Mouse (Mus musculus): Measurements from ENCODE around the gene Rom1. TPM values are rescaled to one million over a fixed set of nuclear protein-coding genes. Genes with fewer than 3 reads are reported as not detected.

Rom1 gene
- polyA plus RNA-seq, 1 experiment = 8.2 TPM

DNA sequence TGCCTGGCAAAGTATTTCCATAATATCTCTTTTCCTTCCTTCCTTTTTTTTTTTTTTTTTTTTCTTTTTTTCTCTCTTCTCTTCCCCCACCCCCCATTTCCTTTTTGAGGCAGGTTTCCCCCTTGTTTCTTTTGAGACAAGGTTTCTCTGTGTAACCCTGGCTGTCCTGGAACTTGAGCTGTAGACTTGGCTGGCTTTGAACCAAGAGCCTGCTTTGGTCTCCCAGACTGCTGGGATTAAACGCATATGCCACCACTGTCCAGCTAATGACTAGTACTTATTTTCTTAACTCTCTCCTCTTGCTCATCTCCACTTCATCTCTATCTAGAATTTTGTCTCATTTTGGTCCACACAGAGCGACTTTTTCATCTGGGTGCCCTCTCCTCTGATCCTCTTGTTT is 13.9 kb upstream of the Rom1 start:
- no peaks in the 10 kb centered on the region for H3K27me3 ChIP-seq (replicated peaks)
- H3K4me1 ChIP-seq = peaks cover 61% of the 10 kb centered on the region
- no peaks in the 10 kb centered on the region for H3K9me3 ChIP-seq
- peak overlapping the region; percentile 99 for H3K4me3 ChIP-seq (replicated peaks)
- TF ChIP-seq GATA1 (IDR thresholded peaks at IDR 0.05; ENCODE audit: borderline replicate concordance, low read length) (no peak), FLI1 (IDR thresholded peaks at IDR 0.05; ENCODE audit: low read length) (no peak)
- H3K36me3 ChIP-seq (replicated peaks; ENCODE audit: low read length) = peaks cover 75% of the 10 kb centered on the region

DNA sequence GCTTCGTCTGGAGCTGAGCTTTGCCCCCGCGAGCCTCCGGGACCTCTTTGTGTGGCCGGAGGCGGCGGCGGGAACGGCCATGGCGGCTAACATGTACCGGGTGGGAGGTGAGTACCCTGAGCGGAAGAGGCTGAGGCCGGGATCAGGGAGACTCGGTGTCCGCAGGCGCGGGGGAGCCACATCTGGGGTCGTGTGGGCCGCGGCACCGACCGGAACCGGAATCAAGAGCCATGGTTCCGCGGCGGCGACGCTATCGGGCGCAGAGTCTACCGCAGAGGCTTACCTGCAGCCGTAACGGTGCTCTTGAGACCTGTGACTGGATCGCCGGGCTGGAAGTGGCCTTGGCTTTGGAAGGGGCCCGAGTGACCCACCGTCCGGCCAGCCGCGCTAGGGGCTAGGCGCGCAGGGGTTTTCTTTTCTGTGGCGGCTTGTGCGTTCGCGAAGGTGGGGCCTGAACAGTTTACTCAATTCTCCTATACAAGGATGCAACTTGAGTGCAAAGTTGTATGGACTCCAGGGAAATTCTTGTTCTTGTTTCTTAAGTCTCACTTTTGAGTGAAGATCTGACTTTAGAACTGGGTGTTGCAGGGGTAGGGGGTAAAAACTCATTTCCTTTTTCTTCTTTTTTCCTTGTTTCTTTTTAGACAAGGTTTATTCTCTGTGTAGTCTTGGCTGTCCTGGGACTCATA is 13.3 kb upstream of the Rom1 start:
- Histone ChIP-seq H3K9me3 (no peaks in the 10 kb centered on the region), H3K36me3 (replicated peaks; ENCODE audit: low read length) (peaks cover 74% of the 10 kb centered on the region), H3K4me1 (peaks cover 63% of the 10 kb centered on the region), H3K4me3 (replicated peaks) (peak overlapping the region; percentile 99), H3K27me3 (replicated peaks) (no peaks in the 10 kb centered on the region)
- TF ChIP-seq FLI1 (IDR thresholded peaks at IDR 0.05; ENCODE audit: low read length) (no peak), GATA1 (IDR thresholded peaks at IDR 0.05; ENCODE audit: borderline replicate concordance, low read length) (no peak)

DNA sequence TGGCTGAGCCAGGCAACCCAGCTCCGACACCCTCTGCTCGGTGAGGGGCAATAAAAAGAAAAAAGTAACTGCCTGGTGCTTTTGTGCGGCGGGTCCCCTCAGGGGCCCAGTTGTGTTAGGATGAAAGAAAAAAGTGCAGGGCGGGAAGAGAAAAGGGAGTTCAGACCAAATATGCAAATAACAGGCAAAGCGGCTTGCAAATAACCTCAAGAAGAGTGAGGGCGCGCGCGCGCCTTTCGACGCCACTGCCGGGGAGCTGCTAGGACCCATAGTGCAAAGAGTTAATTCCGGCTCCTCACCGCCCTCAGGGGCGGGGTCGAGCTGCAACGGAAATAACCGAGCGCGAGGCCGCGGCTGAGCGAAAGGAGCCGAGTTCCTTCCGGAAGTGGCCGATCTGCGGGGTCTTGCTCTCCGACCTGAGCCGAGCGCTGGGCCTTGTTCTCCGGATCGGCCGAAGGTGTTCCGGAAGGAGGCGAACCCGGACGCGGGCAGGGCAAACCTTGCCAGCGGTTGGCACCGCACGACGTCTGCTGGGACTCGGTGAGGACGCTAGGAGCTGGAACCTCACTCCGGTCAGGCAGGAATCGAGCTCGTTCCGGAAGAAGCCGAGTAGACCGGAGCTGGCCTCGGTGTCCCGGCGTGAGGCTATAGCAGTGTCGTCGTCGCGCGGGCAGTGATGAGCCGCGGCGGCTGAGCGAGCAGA is 12.5 kb upstream of the Rom1 start, which contains the start of gene Mta2:
Gene Mta2, plus strand, starts transcription at position 361 of the 703 bp plus-strand sequence.
- no peaks in the 10 kb centered on the region for H3K27me3 ChIP-seq (replicated peaks)
- TF ChIP-seq GATA1 (IDR thresholded peaks at IDR 0.05; ENCODE audit: borderline replicate concordance, low read length) = no peak
- peak; percentile 63; the same call in 1 of the 2 replicates for TF ChIP-seq FLI1 (IDR thresholded peaks at IDR 0.05; ENCODE audit: low read length)
- H3K4me3 ChIP-seq (replicated peaks) = peak within 1 kb of the TSS; percentile 99
- H3K4me1 ChIP-seq = peaks cover 64% of the 10 kb centered on the region
- H3K36me3 ChIP-seq (replicated peaks; ENCODE audit: low read length) = peaks cover 75% of the 10 kb centered on the region
- H3K9me3 ChIP-seq = no peaks in the 10 kb centered on the region

DNA sequence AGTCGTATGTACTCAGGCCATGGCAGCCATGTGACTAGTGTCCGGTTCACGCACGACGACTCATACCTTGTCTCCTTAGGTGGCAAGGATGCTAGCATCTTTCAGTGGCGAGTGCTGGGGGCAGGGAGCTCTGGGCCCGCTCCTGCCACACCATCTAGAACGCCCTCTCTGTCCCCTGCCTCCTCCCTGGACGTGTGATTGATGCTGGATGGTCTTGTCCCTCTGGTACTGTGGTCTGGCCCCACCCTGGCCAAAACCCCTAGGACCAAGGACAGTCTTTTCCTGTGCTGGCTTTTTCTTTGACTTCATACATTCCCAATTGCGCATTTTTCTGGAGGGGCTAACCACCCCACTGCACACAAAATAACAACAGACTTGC is 12.0 kb upstream of the Rom1 start:
- H3K36me3 ChIP-seq (replicated peaks; ENCODE audit: low read length) = peaks cover 75% of the 10 kb centered on the region

DNA sequence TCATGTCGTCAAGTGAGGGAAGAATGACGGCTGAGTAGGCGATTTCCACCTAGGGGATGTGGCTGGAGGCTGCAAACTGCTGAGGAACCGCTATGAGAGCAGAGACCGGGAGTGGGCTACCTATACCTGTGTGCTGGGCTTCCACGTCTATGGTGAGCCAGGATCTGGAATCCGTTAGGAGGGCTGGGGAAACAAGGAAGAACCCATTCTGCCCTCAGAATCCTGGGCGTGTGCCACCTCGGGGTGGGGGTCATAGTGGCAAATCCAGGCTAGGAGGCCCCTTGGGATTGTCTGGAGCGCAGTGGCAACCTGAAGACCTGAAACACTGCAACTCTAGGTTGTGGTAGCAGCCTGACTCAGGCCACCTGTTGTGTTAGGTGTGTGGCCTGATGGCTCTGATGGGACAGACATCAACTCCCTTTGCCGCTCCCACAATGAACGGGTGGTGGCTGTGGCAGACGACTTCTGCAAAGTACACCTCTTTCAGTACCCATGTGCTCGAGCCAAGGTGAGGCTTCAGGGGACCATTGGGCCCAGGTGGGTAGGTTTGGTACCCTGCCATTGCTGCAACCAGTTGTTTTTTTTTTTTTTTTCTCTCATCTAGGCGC is 11.5 kb upstream of the Rom1 start:
- Histone ChIP-seq H3K4me3 (replicated peaks) (peak overlapping the region; percentile 99), H3K27me3 (replicated peaks) (no peaks in the 10 kb centered on the region), H3K36me3 (replicated peaks; ENCODE audit: low read length) (peaks cover 75% of the 10 kb centered on the region), H3K4me1 (peaks cover 58% of the 10 kb centered on the region), H3K9me3 (no peaks in the 10 kb centered on the region)
- no peak for TF ChIP-seq GATA1 (IDR thresholded peaks at IDR 0.05; ENCODE audit: borderline replicate concordance, low read length)
- TF ChIP-seq FLI1 (IDR thresholded peaks at IDR 0.05; ENCODE audit: low read length) = no peak

More for the DNA sequence above, 12.0 kb upstream of the Rom1 start:
- Histone ChIP-seq H3K9me3 (no peaks in the 10 kb centered on the region), H3K27me3 (replicated peaks) (no peaks in the 10 kb centered on the region), H3K4me1 (peaks cover 63% of the 10 kb centered on the region), H3K4me3 (replicated peaks) (peak overlapping the region; percentile 99)
- no peak for TF ChIP-seq FLI1 (IDR thresholded peaks at IDR 0.05; ENCODE audit: low read length)
- no peak for TF ChIP-seq GATA1 (IDR thresholded peaks at IDR 0.05; ENCODE audit: borderline replicate concordance, low read length)

DNA sequence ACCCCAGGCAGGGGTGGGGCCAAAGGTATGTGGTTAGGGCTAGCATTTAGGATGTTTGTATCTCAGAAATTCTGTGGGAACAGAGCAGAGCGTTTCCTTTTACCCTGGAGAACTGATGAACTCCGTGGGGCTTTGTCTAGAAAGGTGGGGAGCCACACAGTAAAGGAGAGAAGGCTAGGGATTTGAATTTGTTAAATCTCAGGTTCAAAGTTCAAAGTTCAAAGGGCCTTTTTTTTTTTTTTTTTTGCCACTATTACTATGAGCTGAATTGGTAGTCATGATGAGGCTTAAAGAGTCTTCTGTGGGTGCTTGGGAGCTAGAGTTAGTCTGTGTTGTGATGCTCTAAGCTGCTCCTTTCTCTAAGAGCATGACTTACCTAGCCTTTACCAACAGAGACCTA is 7.6 kb upstream of the Rom1 start:
- Histone ChIP-seq H3K4me1 (peaks cover 37% of the 10 kb centered on the region), H3K4me3 (replicated peaks) (no peak overlapping the region), H3K9me3 (no peaks in the 10 kb centered on the region), H3K27me3 (replicated peaks) (no peaks in the 10 kb centered on the region), H3K36me3 (replicated peaks; ENCODE audit: low read length) (peaks cover 87% of the 10 kb centered on the region)
- no peak for TF ChIP-seq FLI1 (IDR thresholded peaks at IDR 0.05; ENCODE audit: low read length)
- no peak for TF ChIP-seq GATA1 (IDR thresholded peaks at IDR 0.05; ENCODE audit: borderline replicate concordance, low read length)

DNA sequence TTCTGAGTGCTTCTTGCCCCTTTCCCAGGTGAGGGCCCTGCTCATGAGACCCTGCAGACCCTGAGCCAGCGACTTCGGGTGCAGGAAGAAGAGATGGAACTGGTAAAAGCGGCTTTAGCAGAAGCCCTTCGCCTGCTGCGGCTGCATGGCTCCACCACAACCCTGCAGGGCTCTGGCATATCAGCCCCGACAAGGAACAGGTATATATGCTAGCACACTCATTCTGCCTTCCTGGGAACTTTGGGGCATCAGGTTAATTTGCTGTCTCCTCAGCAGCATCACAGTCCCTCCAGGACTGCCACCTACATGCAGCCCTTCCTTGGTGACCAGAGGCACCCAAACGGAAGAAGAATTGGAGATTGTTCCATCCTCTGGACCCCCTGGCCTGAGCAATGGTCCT is 1.6 kb upstream of the Rom1 start:
- H3K27me3 ChIP-seq (replicated peaks) = no peaks in the 10 kb centered on the region
- peak overlapping the region; percentile 97 for H3K4me3 ChIP-seq (replicated peaks)
- H3K4me1 ChIP-seq = peaks cover 42% of the 10 kb centered on the region
- H3K9me3 ChIP-seq = no peaks in the 10 kb centered on the region
- TF ChIP-seq FLI1 (IDR thresholded peaks at IDR 0.05; ENCODE audit: low read length) = no peak
- TF ChIP-seq GATA1 (IDR thresholded peaks at IDR 0.05; ENCODE audit: borderline replicate concordance, low read length) = no peak
- peaks cover 79% of the 10 kb centered on the region for H3K36me3 ChIP-seq (replicated peaks; ENCODE audit: low read length)

DNA sequence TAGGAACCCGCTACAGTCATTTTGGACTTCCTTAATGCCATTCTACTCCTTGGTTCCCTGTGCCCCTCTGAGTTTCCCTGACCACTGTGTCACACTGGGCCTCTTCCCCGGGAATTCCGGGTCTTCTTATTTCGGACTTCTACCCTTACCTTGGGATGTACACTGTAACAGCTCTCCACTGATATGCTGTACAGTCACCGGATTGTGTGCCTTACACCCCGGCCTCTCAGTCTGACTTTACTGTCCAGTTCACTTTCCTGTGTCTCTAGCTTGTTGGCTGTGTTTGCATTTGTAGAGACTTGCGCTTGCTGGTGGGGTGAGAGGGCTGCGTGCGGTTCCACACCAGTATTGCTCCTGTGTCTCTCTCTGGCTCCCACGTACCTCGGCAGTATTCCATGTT is 961 bp upstream of the Rom1 start:
- TF ChIP-seq GATA1 (IDR thresholded peaks at IDR 0.05; ENCODE audit: borderline replicate concordance, low read length) (no peak), FLI1 (IDR thresholded peaks at IDR 0.05; ENCODE audit: low read length) (no peak)
- H3K4me3 ChIP-seq (replicated peaks) = peak overlapping the region; percentile 97
- peaks cover 79% of the 10 kb centered on the region for H3K36me3 ChIP-seq (replicated peaks; ENCODE audit: low read length)
- H3K4me1 ChIP-seq = peaks cover 45% of the 10 kb centered on the region
- no peaks in the 10 kb centered on the region for H3K27me3 ChIP-seq (replicated peaks)
- no peaks in the 10 kb centered on the region for H3K9me3 ChIP-seq

DNA sequence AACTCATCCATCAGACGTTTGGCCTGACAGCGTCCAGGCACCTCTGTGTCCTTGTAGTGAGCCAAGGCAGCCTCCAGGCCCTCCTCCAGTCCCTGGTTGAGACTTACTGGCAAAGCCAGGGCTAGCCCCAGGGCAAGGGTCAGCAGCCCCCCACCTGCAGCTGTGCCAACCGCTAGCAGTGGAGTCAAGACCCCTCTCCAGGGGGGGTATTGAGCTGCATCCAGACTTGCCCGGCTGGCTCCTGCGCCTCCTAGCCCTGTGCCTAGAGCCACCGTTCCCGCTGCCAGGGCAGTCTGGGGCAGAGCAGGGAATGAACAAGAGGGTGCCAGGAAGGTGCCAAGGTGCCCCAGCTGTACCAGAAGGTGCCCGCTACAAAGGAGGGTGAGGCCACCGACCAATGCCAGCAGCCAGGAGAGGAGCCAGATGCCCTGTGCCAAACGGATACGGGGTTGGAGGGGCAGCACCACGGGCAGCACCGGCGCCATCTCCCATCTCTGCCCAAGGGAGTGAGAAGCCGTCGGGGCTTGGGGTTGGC is 400 bp downstream of the Rom1 start:
- no peaks in the 10 kb centered on the region for H3K27me3 ChIP-seq (replicated peaks)
- no peaks in the 10 kb centered on the region for H3K9me3 ChIP-seq
- peak overlapping the region; percentile 97 for H3K4me3 ChIP-seq (replicated peaks)
- TF ChIP-seq GATA1 (IDR thresholded peaks at IDR 0.05; ENCODE audit: borderline replicate concordance, low read length) = no peak
- TF ChIP-seq FLI1 (IDR thresholded peaks at IDR 0.05; ENCODE audit: low read length) = no peak
- peaks cover 47% of the 10 kb centered on the region for H3K4me1 ChIP-seq
- H3K36me3 ChIP-seq (replicated peaks; ENCODE audit: low read length) = peaks cover 73% of the 10 kb centered on the region

Data from megakaryocyte, embryonic 14.5 days (primary cell).